Mouse (Mus musculus) layer of hippocampus, adult 18-20 months (tissue): ENCODE measurements around the gene Tmem41a. TPM values are rescaled to one million over a fixed set of nuclear protein-coding genes. Genes with fewer than 3 reads are reported as not detected.

Source experiments
- DNase-seq, 2 experiments: peaks; one replicate each; pipeline ENCODE4 v3.0.0; 2022; ENCODE audit warnings: low spot score in 2 of 2
- total RNA-seq, 2 experiments: library from RNA; stranded (reverse); gene quantifications; 2 replicates each; pipeline ENCODE4 v1.2.3; 2021

Gene Tmem41a
- total RNA-seq, 2 experiments from 2014 or later = 15.7 to 16.0 TPM

DNA sequence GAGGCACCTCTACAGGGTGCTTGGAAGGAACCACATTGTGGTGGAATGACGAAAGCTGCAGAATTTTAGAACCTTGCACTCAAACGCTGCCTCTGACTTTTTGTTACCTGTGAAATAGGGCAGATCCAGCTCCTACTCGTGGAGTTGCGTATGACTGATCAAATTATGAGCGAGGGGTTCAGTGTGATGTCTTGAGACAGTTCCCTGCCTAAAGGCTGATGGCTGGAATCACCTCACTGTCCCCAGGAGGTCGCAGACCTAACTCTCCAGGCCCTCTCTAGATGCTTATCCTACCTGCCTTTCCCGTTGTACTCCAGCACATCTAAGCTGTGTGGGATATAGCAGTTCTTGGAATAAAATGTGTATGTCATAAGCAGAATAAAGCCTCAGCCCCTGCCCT, 41.4 kb downstream of the Tmem41a start:
- DNase-seq = no peak

GRCm38 (mm10) chr16:21904636-21905035, 42.7 kb downstream of the Tmem41a start:
- no peak for DNase-seq

GRCm38 (mm10) chr16:21901286-21901685, 46.1 kb downstream of the Tmem41a start:
- DNase-seq = no peak

GRCm38 (mm10) chr16:21893890-21894289, 53.5 kb downstream of the Tmem41a start:
- no peak for DNase-seq

DNA sequence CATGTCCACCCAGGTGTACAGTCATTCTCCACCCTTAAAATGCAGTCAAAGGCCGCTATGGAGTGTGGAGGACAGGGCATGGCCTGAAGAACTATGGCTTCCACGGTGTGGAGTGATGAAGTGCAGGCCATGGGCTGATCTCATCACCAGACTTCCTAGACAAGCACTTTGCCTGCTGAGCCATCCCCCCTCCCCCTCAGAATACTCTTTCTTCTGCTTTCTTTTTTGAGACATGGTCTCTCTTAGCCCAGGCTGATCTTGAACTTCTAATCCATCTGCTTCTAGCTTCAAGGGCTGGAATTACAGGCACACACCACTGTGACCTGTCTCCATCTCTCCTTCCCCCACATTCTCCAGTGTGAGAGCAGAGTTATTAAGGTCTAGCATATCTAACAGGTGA, 59.8 kb downstream of the Tmem41a start:
- no peak for DNase-seq

Other genes starting within 250 kb of the Tmem41a start
- 1 to 10 TPM; 1.8 to 2.2 TPM for gene Ehhadh, start 159.7 kb downstream of the Tmem41a start, total RNA-seq
- 10 to 100 TPM; 14.9 to 15.0 TPM for gene Map3k13, start 153.2 kb downstream of the Tmem41a start, total RNA-seq
- under 1 TPM; 0.20 to 0.30 TPM for gene Liph, start 48.1 kb upstream of the Tmem41a start, total RNA-seq
- 10 to 100 TPM; 82.8 to 88.4 TPM for gene Senp2, start 61.9 kb upstream of the Tmem41a start, total RNA-seq
- gene Igf2bp2, start 215.7 kb upstream of the Tmem41a start, total RNA-seq = under 1 TPM; 0.22 to 0.86 TPM